Mouse (Mus musculus): ENCODE results near the gene Trib2. TPM values are rescaled to one million over a fixed set of nuclear protein-coding genes. Genes with fewer than 3 reads are reported as not detected.
A peak's percentile ranks its signal among the peaks of the same experiment; 100 is the strongest.

Gene Trib2
- total RNA-seq, 2 experiments from 2014 or later, result 32.3 to 38.6 TPM

DNA sequence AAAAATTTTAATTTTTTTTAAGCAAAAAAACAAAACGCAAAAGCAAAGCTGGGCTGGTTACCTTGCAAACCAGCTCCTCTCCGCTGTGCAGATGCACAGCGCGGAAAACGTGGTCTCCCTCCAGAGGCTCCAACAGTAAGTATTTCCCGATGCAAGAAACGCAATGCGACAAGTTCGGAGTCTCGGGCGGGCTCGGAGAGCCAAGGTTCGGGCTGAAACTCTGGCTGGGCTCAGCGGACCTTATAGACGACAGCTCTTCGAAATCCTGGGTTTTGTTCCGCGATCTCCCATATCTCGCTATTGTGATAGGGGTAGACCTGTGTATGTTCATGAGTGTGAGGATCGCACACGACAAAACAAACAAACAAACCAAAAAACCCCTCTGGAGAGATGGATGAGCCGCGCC is 1.5 kb downstream of the Trib2 start:
- peak in 1 of 2 experiments; percentile 56 for DNase-seq

DNA sequence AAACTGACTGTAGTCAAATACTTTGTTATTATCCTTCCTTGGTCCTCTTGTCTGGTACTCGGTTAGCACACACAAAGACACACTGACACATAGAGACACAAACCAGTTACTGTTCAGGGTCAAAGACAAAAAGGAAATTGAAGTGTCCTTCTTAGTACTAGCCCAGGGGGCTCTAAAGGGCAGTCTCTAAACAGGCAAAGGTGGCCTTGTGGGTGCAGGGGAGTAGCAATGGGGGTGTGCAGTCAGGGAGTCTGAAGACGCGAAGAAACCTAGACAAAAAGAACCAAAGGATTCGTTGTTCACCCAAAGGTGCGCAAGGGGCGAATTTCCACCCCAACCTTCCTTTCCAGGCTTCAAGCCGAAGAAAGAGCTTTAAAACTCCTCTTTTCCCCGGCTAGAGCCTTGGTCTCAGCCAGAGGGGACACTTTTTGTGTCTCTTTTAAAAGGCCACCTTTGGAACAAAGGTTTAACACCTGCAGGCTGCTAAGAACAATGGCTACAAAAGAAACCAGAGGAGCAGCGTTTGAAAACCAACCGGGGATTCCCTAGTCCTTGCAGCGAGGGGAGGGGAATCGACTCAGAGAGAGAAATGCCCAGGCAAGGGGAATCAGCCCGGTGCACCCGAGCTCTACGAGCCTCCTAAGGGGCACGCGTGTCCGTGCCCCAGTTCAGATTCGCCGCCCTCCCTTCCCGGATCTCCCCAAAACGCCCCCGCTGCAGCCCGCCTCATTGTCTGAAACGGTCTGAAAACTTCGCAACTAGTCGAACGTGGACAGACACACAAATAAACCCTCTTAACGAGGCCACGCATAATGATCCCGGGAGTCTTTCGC is 2.3 kb downstream of the Trib2 start:
- peak; percentile 62 to 72 for DNase-seq
- intact Hi-C loops (cut with DNase I), result loop anchor here (2.0 to 5.0 kb wide), 4 partner anchors 14 to 694 kb away; no protein-coding TSS in a partner anchor

More for the DNA sequence above, 1.5 kb downstream of the Trib2 start:
- intact Hi-C loops (cut with DNase I), result loop anchor here (2.0 to 5.0 kb wide), 3 partner anchors 14 to 694 kb away; no protein-coding TSS in a partner anchor

DNA sequence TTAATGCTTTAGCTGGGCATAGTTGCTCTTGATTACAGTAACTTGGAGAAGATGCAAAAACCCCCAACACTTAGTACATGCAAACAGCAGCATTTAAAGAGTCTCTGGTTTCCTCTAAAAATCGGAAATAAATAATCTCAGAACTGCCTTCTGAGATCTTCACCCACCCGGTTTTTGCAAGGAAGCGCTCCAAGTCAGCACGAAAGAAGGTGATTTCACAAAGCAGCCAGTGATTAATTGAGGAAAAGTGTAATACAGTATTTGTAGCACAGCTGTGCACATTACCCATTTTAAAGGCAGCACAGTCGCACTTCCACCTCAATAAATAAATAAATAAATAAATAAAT is 2.9 kb downstream of the Trib2 start:
- intact Hi-C loops (cut with DNase I), result loop anchor here (2.0 to 5.0 kb wide), 3 partner anchors 13 to 695 kb away; no protein-coding TSS in a partner anchor
- no peak for DNase-seq

DNA sequence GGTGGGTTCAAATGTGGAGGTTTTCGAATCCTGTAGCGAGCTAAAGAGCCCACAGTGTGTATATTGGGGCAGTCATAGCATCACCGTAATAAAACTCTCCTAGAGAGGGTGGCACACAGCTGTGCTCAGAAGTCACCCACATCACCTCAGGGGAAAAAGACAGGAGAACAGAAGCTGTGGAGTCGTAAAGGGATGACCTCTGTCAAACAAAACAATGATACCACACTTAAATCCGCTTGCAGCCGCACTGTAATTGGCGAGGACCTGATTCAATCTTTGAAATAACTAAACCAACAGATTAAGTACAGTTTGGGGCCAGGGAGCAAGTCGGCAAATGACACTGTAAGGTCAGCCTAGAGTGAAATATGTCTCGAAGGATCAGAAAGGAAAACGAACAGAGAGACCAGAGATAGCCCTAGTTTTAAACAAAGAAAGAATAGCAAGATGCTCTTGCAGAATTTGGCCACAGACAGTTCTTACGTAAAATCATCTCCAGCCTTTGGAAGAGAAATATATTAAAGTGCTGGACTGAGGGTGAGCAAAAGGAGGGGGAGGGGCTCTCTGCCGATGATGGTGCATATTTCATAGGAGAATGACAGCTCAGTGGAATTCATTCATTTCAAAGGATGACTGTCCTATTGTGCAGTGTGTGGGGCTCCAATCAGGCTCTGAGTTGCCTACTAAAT is 3.4 kb downstream of the Trib2 start:
- peak in 1 of 2 experiments; percentile 49 for DNase-seq
- intact Hi-C loops (cut with DNase I), result loop anchor here (5.0 kb wide), 1 partner anchor 91 kb away; no protein-coding TSS in a partner anchor

DNA sequence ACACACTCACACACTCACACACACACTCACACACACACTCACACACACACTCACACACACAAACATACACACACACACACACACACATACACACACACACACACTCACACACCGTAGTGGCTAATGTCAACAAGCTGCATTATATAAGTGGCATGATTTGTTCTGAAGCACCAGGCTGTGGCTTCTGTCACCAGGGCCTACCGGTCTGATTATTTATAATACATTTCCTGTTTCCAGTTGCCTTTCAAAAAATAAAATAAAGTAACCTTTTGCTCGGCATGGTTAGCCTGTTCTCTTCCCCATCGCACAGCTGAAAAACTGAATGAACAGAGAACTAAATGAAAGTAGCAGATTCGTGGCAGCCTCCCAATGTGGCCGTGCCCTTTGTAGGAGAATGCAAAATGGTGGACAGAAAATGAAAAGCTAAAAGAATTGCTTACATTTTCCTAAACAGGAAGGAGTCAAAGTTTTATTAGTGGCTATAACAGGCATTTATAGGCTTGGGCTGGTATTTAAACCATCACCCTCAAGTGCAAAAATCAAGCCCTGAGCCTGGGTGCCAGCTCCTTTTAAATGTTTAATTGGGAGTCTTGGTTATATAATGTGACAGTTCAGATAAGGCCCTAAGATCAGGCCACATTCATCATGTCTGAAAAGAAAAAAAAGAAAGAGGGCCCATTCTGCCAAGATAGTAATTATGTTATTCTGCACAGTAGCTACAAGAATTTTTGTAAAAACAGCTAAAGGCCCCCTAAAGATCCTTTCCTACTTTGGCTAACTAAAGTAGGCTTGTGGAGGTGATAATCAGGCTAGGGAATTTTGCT is 4.4 kb downstream of the Trib2 start:
- DNase-seq, result no peak
- intact Hi-C loops (cut with DNase I), result loop anchor here (5.0 kb wide), 1 partner anchor 90 kb away; no protein-coding TSS in a partner anchor

DNA sequence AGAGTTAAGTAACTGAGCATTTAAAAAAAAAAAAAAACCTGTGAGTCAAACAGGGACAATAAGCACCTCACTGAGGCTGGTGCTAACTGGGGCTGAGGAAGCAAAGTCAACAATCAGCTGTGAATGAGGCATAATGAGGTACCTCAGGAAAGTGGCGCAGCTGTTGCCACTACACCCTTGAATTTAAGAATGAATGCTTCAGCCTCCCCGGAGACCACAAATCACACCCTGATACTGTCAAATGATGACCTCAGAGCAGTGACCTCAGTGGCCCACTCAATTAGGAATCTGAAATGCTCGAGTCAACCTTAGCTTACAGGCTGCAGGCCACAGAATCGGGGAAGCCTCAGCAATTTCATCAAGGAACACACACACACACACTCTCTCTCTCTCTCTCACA is 5.0 kb downstream of the Trib2 start:
- intact Hi-C loops (cut with DNase I), result loop anchor here (5.0 kb wide), 1 partner anchor 89 kb away; no protein-coding TSS in a partner anchor
- peak in 1 of 2 experiments; percentile 42 for DNase-seq

DNA sequence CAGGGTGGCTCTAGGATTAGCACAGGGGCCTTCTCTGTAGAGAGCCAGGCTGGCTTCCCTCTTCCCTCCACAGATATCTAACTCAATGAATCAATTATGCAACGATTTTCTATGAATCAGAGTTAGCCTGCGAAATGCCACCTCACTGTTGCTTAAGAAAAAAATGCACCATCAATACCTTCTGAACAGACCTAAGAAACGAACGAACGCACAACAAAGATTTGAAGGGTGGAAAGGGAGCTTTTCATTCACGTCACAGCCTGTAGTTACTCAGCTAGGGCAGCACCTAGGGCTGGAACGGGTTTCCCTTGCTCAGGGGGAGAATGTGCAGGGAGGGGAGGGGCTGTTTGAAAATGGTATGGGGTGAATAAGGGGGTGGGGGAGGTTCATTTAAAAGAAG is 5.8 kb downstream of the Trib2 start:
- DNase-seq, result no peak
- intact Hi-C loops (cut with DNase I), result loop anchor here (5.0 kb wide), 1 partner anchor 89 kb away; no protein-coding TSS in a partner anchor

DNA sequence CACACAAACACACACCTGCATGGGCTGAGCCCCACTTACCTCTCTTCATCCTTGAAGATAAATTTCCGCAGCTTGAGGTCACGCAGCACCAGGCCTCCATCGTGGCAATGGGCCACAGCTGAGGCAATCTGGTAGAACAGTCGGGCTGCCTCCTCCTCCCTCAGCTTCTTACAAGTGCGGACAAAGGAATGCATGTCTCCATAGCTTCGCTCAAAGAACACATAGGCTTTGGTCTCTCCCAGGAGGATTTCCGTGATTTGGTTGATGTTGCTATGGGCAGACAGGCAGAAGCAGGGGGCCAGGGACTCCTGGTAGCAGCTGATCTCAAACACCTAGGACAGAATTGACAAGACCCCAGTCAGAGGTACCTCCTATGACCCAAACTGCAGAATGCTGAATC is 7.1 kb downstream of the Trib2 start:
- no peak for DNase-seq
- intact Hi-C loops (cut with DNase I), result loop anchor here (5.0 kb wide), 1 partner anchor 87 kb away; no protein-coding TSS in a partner anchor

DNA sequence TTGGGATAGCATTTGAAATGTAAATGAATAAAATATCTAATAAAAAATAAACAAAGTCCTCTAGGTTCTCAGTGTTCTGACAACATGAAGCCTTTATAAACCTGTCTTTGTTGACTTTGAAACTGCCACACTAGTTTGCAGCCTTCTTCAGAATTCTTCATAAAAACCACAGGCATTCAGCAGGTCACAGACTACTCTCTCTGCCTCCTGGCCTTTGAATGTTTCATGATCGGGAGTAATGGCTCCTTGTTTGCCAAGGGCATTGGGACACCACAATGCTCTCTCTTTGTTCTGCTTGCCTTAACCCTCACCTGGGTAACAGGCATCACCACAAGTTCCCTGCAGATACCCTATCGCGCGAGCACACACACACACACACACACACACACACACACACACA is 7.5 kb downstream of the Trib2 start:
- intact Hi-C loops (cut with DNase I), result no loop called here
- no peak for DNase-seq

DNA sequence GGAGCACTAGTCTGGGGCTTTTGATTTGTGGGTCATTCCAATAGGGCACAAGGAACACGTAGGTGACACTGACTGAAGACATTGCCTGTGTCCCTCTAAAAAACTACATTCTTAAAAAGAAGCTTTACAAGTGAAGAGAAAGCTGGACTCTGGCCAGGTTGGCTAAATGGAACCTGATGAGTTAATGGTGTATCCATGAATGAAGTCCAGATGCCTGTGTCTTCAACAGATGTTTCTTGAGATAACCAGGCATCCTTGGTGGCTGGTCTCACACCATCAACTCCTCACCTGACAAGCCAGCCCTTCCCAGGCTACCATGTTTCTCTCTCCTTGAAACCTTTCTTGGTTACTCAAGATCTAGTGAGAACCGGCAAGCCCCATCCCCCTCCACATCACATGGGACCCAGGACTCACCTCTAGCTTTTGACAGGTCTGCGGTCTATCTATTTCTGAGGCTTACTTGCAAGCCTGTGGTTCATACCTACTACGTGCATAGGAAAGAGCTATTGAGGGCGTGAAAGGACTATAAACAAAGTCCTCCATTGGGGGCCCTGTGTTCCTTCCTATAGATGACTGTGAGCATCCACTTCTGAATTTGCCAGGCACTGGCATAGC is 8.4 kb downstream of the Trib2 start:
- no peak for DNase-seq
- intact Hi-C loops (cut with DNase I), result no loop called here

DNA sequence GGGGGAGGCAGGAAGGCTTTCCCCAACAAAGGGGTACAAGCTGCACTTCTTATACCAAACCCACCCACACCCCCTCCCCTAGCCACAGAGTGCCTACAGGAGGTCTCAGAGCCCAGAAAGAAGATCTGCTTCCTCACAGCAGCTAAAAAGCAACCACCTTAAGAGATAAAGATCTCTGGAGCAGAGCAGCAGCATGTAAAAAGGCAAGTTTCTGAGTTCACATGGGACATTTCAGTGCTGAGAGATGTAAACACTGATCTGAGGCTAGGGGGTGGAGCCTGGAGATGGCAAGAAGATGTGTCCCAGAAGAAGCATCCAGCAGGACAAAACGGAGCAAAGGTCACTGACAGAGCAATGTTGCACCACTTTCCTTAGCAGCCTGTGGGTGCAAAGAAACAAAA is 11.8 kb downstream of the Trib2 start:
- DNase-seq, result no peak
- intact Hi-C loops (cut with DNase I), result no loop called here

DNA sequence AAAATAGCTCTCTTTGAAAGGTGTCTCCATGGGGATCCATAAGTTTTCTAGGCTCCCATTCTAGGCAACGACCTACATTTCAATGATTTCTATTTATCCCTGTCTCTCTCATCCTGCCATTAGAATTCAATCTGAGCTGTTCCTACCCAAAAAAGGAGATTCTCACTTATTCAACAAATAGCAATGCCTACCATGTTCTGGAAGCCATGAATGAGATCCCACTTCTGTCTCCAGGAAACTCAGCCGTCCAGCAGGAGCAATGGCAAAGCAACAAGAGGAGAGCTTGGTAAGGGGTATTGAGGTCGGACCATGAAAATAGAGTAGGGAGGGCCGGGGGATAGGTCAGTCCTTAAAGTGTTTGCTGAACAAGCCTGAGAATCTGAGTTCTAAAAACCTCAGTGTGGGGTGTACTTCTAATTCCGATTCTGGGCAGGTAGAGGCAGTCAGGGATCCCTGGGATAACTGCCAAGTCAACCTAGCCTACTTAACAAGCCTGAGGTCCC is 12.7 kb downstream of the Trib2 start:
- intact Hi-C loops (cut with DNase I), result no loop called here

DNA sequence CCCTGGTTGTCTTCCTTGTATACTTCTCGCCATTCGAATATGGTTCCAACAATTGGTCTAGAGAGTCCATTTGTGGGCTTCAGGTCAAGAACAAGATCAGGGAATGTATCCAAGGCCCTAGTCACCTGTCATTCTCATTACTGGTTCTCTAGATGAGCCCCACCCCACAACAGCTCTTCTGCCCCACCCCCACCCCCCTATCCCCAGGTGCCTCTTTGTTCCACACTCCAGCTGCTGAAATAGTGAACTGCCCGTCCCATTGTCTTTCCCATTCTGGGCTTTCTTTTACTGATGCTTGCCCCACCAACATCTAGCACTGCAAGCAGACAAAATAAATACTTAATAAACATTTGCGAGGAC is 15.2 kb downstream of the Trib2 start:
- DNase-seq, result no peak
- intact Hi-C loops (cut with DNase I), result loop anchor here (2.0 kb wide), 2 partner anchors 13 to 63 kb away; no protein-coding TSS in a partner anchor

More for the DNA sequence above, 12.7 kb downstream of the Trib2 start:
- DNase-seq, result no peak

DNA sequence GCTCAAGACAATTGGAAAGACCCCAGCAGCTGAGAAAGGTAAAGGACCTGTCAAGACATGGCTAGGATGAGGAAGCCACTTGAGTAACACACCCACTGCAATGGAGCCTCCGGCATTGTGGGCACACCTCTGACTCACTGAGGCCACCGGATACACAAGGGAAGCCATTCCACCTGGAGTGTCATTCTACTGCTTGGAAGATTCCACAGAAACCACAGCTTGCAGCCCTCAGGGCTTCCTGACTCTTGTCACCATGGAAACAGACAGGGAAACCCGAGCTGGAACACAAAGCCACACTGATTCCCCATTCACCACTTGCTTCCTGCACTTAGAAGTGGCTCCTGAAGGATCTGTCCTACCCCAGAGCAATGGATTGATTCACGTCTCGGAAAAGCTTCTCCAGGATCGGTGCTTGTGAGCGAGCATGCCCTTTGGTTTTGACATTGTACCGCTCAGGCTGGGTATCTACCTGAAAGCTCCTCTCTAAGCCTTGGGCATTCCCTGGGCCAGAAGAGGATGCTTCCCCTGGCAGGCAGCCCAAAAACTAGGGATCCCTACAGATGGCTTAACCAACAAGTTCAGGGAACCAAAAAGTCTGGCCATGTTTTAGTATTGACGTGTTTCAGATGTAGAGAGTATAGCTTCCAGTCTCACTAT is 15.7 kb downstream of the Trib2 start:
- no peak for DNase-seq
- intact Hi-C loops (cut with DNase I), result loop anchor here (2.0 kb wide), 2 partner anchors 14 to 62 kb away; no protein-coding TSS in a partner anchor

DNA sequence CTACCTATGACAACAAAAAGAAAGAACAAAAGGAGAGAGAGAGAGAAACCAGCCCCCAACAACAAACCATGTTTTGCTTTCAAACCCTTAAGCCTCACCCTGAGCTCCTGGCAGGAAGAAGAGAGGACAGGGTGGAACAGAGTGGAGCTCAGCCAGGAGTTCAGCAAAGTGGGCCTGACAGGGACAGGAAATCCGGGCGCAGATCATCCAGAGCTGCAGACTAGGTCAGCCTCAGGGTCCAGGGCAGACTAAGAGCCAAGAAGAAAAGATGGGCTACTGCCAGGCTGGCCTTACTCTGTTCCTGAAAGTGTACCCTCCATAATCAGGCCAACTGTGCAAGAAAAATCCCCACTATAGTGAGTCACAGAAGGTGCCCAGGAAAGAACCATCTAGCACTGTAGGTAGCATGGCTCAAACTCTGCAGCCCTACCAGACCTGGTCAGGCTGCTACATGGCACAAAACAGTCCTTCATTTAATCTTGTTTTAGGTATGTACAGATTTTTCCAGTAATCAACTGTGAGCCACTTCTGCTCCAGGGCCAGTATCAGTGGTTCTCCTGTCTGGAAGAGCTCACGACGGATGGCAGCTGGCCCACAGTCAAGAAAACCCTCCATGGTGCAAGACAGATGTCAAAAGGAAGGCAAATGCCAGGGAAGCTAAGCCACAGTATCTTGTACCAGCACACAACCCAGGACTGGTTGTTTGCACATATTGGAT is 16.4 kb downstream of the Trib2 start:
- intact Hi-C loops (cut with DNase I), result loop anchor here (2.0 kb wide), 2 partner anchors 14 to 62 kb away; no protein-coding TSS in a partner anchor
- DNase-seq, result peak; percentile 66 to 69

DNA sequence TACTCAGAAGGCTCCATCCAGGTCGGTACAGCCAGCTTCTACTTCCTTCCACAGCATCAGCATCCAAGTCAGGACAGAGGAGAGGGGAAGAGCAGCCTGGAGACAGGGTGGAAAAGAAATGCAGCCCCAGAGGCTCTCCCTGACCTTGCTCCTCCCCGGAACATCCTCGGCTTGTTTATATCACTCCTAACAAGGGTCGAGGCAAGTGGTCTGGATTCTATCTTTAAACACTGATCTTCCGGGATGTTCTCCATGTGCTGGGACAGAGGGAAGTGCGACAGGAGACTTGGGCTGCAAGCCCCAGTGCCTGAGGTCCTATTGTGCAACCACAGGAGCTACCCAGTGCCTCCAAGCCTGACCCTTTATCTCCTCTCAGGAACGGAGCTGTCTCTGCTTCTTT is 18.7 kb downstream of the Trib2 start:
- peak; percentile 36 to 51 for DNase-seq
- intact Hi-C loops (cut with DNase I), result loop anchor here (2.0 kb wide), 1 partner anchor 19 kb away; no protein-coding TSS in a partner anchor

DNA sequence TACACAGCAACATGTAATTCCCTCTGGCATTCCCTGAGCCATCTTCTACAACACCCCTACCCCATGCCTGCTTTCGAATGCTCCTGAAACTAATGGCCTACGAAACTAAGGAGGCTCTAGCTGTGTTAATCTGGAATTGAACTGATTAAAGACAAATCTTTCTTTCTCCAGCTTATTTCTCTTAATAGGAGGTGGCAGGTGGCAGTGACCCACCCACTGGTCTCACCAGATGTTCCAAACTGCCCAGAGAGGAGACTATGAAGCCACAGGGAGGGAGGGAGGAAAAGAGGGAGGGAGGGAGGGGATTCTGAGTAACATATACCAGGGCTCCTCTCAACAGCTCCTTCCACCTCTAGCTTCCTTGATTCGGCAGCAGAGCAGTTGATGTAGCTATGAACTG is 20.8 kb downstream of the Trib2 start:
- intact Hi-C loops (cut with DNase I), result no loop called here
- DNase-seq, result no peak

DNA sequence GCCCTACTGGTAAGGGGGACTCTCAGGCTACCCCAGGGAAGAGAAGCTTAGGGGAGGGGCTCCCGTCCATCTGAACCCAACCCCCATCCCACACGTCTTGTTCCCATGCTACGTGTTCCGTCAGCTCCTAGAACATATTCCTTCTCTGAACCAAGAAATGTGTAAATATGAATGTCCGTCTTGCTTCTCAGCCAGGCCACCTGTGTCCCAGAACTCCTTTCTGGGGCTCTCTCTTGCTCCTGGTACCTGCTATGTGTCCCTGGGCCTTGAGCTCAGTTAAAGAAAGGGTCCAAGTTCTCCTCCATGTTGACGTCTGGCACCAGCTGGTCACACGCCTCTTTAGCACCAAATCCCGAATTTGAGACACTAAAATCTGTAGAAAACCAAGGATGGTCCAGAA is 23.4 kb downstream of the Trib2 start:
- no peak for DNase-seq
- intact Hi-C loops (cut with DNase I), result no loop called here

DNA sequence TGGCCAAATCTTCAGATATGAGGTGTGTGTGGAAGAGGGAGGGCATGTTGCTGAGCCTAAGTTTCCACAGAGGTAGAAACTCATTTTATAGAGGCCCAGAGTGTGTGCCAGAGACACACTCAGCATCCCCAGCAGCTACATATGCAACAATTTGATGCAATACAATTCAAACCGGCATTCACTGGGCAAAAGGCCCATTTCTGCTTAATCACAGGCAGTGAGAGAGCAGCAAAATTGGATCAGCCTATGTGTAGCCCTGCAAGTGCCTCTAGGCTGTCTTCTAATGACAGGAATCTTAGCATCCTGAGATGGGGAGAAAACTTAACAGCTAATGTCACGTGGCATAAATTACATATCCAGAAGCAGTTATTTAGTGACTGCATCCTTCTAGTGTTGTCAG is 26.5 kb downstream of the Trib2 start:
- DNase-seq, result no peak
- intact Hi-C loops (cut with DNase I), result no loop called here
